Mouse (Mus musculus) heart, adult 11 months (tissue): ENCODE results near the gene Lpin1.

Source experiments
- DNase-seq: peaks from one replicate; pipeline ENCODE4 v3.0.0; 2022

Gene Lpin1

GRCm38 (mm10) chr12:16570371-16571060, 40.2 kb downstream of the Lpin1 start:
- no peak for DNase-seq

DNA sequence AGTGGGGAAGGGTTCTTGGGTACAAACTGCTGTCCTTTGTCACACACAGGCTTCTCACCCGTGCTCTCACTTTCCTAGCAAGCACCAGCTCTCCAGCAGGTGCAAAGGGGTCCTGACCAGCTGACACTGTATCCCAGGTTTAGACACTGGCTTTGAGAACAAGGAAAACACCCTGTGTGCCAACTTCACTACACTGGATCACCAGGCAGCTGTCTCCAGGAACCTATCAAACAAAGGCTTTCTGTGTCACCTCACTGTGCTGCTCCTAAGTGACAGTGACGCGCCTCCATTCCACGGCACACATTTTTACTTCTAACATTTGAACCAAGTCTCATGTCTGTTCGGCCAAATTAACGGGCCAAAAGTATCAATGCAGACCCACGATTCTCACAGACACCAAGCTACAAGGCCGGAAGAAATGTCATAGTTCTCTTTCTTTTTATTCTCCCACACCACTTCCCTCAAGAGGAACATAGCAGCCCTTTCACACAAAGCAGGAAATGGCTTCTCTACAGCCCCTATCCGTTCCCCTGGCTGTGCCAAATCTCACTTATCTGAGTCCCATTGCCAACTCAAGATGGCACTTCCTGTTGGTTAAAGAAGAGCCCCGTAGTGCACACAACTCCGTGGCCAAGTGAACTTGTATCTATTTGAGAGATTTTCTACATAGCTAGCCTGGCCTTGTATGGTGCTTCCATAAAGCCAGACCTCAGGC, 41.7 kb downstream of the Lpin1 start:
- DNase-seq = no peak

GRCm38 (mm10) chr12:16568496-16568895, 42.3 kb downstream of the Lpin1 start:
- DNase-seq = no peak

- no peak for DNase-seq
Measured at GRCm38 (mm10) chr12:16568090-16568489, 42.7 kb downstream of the Lpin1 start.

DNA sequence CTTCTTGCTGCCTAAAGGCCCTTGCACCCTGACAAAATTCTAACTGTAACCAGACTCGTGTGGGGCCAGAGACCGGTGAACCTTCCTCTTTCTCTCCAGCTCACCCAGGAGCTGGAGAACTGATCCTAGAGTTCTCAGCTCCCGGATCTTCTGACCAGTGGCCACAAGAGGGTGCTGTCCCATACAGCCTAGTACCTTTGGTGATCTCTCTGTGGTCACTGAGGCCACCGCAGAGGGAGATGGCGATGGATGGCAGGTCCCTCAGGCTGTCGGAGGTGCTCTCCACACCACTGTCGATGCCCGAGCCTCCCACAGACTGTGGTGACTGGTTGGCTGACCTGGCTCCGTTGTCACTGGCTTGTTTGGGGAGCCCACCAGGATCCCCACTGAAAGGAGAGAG, 47.3 kb downstream of the Lpin1 start:
- DNase-seq = no peak

DNA sequence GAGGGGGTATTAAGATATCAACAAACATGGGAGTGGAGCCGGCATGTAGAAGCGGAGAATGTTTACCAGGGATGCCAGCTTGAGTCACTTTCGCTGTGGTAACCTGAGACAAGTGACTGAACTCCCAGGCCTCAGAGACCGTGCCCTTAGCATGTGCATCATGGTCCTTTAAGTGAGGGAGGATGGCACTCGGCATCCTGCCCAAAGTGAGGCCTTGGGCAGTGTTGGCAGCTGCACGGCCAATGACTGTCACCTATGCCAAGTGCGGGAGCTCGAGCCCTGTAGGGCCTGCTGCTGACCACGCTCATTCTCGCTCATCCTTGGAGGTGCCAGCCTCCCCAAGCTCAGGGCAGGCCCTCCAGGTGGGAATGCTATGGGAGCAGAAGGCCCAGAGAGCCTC, 48.1 kb downstream of the Lpin1 start:
- no peak for DNase-seq

- no peak for DNase-seq
Measured at GRCm38 (mm10) chr12:16562181-16562580, 48.6 kb downstream of the Lpin1 start.

DNA sequence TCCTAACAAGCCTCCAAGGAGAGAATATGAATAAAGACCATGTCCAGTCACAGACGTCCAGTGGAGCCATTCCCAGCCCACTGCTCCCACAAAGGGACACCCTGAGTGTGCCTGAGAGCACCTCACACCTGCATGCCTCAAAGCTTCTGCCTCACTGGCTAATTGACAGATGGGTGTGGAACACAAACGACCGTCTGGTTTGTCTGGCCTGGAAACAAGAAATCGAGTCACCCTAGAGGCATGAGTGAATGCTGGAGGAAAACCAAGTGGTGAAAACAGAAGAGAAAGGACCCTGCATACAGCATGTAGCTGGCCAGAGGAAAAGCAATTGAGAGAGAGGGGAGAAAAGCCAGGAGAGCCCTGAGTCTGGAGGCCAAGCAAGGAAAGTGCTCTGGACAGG, 53.5 kb downstream of the Lpin1 start:
- no peak for DNase-seq

DNA sequence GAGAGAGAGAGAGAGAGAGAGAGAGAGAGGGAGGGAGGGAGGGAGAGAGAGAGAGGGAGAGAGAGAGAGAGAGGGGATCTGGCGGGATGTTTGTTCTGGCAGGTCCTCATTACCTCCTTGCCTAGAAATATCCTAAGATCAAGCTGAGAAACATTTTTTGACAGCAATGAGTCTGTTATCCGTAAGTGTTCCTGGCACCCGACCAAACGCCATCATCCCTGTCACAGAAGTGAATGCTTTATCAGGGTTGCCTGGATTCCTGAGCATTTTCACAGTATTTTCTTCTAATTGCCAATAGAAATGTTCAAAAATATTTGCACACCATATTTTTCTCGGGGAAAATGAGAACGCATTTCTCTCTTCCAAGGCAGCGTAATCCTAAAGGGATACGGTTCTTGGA, 56.6 kb downstream of the Lpin1 start:
- DNase-seq = no peak

DNA sequence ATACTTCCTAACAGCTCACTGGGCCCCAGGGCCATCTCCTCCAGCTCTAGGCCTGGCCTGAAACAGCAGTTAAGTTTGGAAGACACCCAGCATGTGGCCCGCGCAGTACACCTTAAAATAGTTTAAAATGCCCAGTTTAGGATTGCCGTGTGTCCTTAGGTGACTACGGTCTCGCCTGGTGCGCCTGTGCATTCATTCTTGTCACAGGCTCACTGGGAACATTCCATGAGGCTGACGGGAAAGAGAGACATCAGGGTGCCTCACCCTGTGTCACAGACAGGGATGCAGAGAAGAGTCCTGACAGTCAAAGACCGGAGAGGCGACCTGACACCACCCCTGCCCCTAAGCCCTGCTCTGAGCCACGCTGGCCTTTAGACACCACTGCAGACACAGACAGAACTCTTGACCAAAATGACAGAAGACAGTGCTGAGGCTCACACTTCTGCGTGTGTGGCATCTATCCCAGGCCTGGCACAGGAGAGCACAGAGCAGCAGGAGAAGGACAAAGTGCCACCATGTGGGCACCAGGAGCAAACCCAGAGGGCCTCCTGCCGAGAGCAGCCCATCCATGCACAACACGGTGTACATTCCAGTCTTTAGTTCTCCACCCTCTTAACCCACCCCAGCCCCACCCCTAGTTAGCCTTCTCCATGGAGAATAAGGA, 58.5 kb downstream of the Lpin1 start:
- DNase-seq = peak; percentile 93

DNA sequence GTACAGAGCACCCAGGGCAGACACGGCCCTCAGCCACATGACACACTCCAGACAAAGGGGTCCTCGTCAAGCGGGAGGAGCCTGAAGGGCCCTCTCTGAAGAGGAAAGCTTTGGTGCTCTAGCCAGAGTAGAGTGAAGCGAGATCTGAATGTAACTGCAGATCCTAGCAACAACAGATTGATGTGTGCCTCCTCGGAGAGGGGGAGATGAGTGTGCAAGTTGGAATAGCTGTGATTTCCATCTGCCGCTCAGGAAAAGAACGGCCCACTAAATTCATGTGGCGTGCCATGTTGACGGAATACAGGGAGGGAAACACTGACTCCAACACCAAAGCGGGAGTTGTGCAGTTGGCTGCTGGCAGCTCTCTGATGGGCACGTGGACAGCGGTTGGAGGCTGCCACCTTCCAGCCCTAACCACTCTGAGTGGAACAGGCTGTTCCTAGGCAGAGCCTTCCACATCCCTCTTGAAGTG, 59.7 kb downstream of the Lpin1 start:
- peak; percentile 96 for DNase-seq

DNA sequence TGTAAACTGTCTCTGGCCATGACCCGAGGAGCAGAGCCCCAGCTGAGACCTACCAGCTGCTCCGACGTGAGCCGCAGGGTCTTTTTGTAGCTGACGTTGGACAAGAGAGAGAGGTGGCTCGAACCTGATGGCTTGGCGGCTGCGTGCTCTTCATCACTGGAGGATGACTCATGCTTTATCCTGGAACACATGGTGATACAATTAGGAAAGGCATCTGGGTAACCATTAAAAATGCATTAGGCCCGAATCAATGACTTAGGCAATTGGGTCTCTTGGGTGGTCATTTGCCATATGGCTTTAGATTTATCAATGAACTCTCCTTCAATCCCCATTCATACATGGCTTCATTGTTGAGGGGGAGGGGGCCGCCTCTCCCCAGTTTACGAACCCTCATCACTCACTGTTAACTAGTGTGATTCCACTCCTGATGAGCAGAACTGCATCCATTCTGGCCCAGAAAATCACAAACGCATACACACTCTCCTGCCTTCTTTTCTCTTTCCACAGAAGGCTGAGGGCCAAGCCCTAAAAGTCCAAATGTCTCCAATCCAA, 61.9 kb downstream of the Lpin1 start:
- DNase-seq = no peak

DNA sequence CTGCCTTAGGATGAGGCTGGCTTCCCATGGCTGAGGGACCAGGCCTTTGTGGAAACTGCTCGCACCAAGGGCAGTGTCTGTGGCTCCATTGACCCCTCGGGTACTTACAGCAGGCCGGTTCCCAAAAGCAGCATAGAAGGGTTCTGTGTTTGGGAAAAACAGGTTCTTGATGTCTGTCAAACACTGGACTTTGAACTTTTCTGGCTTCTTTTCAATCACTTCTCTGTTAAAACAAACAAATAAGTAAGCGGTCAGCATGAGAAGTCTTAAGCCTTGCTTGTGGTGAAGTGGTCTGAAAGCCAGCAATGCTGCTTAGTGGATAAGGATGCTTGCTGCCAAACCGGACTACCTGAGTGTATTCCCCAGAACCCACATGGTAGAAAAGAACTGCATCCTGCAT, 69.2 kb downstream of the Lpin1 start:
- DNase-seq = no peak

GRCm38 (mm10) chr12:16540712-16541111, 70.1 kb downstream of the Lpin1 start:
- no peak for DNase-seq

DNA sequence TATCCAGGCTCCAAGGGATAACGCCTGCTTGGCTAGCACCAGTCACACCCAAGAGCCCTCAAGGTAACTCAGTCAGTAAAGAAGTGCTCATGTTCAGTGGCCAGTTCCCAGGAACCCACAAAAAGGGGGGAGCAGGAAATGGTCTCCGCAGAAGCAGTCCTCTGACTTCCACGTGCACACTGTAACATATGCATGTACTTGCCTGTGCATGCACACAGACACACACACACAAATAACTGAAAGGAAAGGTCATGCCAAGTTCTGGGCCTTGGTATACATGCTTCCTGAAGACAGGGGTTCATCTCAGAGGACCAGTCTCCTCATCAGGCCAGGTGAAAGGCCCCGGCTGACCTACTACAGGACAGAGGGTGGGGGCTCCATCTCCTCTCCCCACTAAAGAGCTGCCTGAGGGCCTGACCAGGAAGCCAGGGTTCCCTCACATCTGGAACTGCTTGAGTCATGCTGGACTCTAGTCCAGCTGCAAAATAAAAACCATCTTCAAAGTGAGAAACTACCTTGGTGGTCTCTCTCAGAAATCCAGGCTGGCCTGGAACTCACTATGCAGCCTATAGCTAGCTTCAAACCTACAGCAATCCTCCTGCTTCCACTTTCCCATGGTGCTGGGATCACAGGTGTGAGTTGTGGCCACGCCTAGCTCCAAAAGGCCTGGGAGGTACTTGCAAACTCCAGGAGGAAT, 70.7 kb downstream of the Lpin1 start:
- DNase-seq = no peak

DNA sequence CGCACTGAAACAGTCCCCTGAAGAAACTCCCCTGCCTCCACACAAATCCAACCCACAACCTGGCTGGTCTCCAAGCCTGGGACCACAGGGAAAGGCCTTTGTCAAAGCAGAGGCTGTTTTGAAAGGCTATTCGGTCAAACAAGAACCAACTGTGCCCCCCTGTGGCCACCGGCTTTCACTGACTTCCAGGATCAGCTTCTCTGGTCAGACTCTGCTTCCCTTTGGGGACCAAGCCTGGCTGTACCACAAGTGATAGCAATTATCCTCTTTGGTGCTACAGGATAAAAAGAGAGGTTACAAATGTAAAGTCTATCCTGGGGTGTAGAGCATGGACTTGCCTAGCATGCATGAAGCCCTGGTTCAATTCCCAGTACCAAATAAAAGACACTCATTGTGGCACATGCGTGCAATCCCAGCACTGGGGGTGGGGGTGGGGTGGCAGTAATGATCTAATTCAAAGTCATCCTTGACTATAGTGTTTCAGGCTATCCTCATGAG, 77.4 kb downstream of the Lpin1 start:
- DNase-seq = peak; percentile 98

- no peak for DNase-seq
Measured at GRCm38 (mm10) chr12:16532860-16533230, 77.9 kb downstream of the Lpin1 start.

- DNase-seq = peak; percentile 96
Measured at GRCm38 (mm10) chr12:16531956-16532859, 78.6 kb downstream of the Lpin1 start.

GRCm38 (mm10) chr12:16528650-16529049, 82.1 kb downstream of the Lpin1 start:
- DNase-seq = no peak

GRCm38 (mm10) chr12:16527941-16528340, 82.8 kb downstream of the Lpin1 start:
- no peak for DNase-seq

- DNase-seq = no peak
Measured at GRCm38 (mm10) chr12:16526862-16527261, 83.9 kb downstream of the Lpin1 start.

- DNase-seq = no peak
Measured at GRCm38 (mm10) chr12:16526134-16526533, 84.6 kb downstream of the Lpin1 start.
